Mouse (Mus musculus) Patski (cell line): ENCODE measurements around the gene Gucy1b2. TPM values are rescaled to one million over a fixed set of nuclear protein-coding genes. Genes with fewer than 3 reads are reported as not detected.

Experiments used
- ATAC-seq: fragments of 100-300 bp; one replicate; pipeline ENCODE4 v1.8.0; 2021
- CTCF ChIA-PET: fragments of 350-600 bp; sonication (Branson Sonifier 250); formaldehyde crosslinking; loops from one replicate; lab custom pipeline; 2022; ENCODE audit warnings: inconsistent platforms; lab: Charles Lee
- POLR2A ChIA-PET: fragments of 350-600 bp; sonication (Branson Sonifier 250); formaldehyde crosslinking; loops from one replicate; lab custom pipeline; 2022; ENCODE audit warnings: antibody characterized with exemption, inconsistent platforms; lab: Charles Lee
- DNase-seq: peaks from one replicate; pipeline ENCODE4 v3.0.0-alpha.2; 2011; ENCODE audit warnings: low read depth, low spot score
- H3K27me3 ChIP-seq: fragments of 371-371 bp; one replicate; pipeline ENCODE4 v1.5.1; 2021
- CTCF ChIP-seq: fragments of 100-300 bp; IDR thresholded peaks from one replicate; pipeline ENCODE4 v1.5.1; 2021
- in situ Hi-C: fragments of 300-500 bp; cut with MboI; formaldehyde crosslinking; loops from 3 replicates; pipeline ENCODE4 v1.11.1; 2018; ENCODE audit warnings: low pct_unique_long_range_greater_than_20kb, mixed read lengths
- polyA plus RNA-seq: library from polyadenylated mRNA; unstranded; gene quantifications from one replicate; pipeline ENCODE4 v1.2.3, GENCODE M21; 2021

The Gucy1b2 gene
- polyA plus RNA-seq, 1 experiment from 2014 or later, result 0.30 TPM

- H3K27me3 ChIP-seq, result no peaks in the 10 kb centered on the region
- CTCF ChIA-PET, result interaction anchor here (1.0 to 1.4 kb wide), 2 partner anchors 13 to 16 kb away, joined by 3 read pairs; no protein-coding TSS in a partner anchor
- POLR2A ChIA-PET, result interaction anchor here (0.6 kb wide), 1 partner anchor 414 kb away, joined by 5 read pairs; the partner anchor contains the start of gene Ints6
- in situ Hi-C loops, result no loop called here
- DNase-seq, result no peak
- ATAC-seq, result no peak
- no peak for TF ChIP-seq CTCF
Observed at GRCm38 (mm10) chr14:62347103-62347502, 109.0 kb downstream of the Gucy1b2 start.

GRCm38 (mm10) chr14:62346570-62346969, 109.5 kb downstream of the Gucy1b2 start:
- H3K27me3 ChIP-seq, result no peaks in the 10 kb centered on the region
- TF ChIP-seq CTCF, result no peak
- ChIA-PET CTCF (interaction anchor here (1.0 to 1.4 kb wide), 3 partner anchors 10 to 16 kb away, joined by 3 read pairs; no protein-coding TSS in a partner anchor), POLR2A (interaction anchor here (0.6 kb wide), 1 partner anchor 414 kb away, joined by 5 read pairs; the partner anchor contains the start of gene Ints6)
- in situ Hi-C loops, result no loop called here
- DNase-seq (no peak), ATAC-seq (no peak)

Other genes starting within 250 kb of the Gucy1b2 start
- 34.1 TPM for gene Rnaseh2b, start 163.7 kb downstream of the Gucy1b2 start, polyA plus RNA-seq
- gene Dleu7, start 163.2 kb downstream of the Gucy1b2 start, polyA plus RNA-seq, result 0.08 TPM
- gene Fam124a, start 99.4 kb upstream of the Gucy1b2 start, polyA plus RNA-seq, result 1.1 TPM
- gene Gm4131, start 110.6 kb upstream of the Gucy1b2 start, polyA plus RNA-seq, result not detected
- gene Serpine3, start 207.4 kb upstream of the Gucy1b2 start, polyA plus RNA-seq, result not detected